Mouse (Mus musculus) small intestine, adult 2 months (tissue): ENCODE data around the gene Tmem182.

Experiments
- CTCF ChIP-seq: fragments of 200-500 bp; IDR thresholded peaks from 2 replicates; pipeline ENCODE4 v1.5.1; 2012; ENCODE audit warnings: low read depth, mild to moderate bottlenecking, control low read depth, inconsistent platforms, low read length, moderate library complexity, mixed read lengths; ENCODE audit not compliant: insufficient replicate concordance, insufficient read length; ENCODE audit errors: extremely low read depth
- POLR2A ChIP-seq: fragments of 200-500 bp; IDR thresholded peaks from 2 replicates; pipeline ENCODE4 v1.6.1; 2012; ENCODE audit warnings: low read depth, mild to moderate bottlenecking, control low read depth, inconsistent platforms, low read length, moderate library complexity

DNA sequence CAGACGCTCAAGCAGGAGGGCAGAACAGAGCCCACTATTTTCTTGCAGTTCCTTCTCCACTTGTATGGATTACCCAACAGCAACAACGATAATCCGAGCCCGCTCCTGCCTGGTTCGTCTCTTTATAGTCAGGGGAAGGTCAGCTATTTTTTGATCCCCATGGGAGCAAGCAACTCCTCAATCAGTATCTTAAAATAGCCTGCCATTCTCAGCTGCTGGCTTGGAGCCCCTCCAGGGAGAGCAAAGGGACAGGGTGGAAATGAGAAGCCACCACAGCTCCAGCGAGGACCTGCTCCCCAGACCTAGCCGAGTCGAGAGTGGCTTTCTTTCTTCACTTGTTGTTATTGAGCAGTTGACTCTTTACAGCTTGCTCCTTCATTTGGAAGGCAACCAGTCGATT lies at the start of gene Tmem182:
- TF ChIP-seq POLR2A (no peak), CTCF (no peak)
